In genomic region chr5:139378986-139379629, GRCm38 (mm10) we compare ENCODE assay signal across 8 mouse cellular contexts. TPM values are rescaled to one million over a fixed set of nuclear protein-coding genes. Genes with fewer than 3 reads are reported as not detected.
DNase-seq lines count a peak whose midpoint lies in the region; ATAC-seq and TF ChIP-seq lines count a peak whose summit lies in the region.

No protein-coding gene starts in this region.

- 46% methylated on average over 21 of the region's 21 CpGs for WGBS in hindbrain, embryonic 14.5 days
- 26% methylated on average over 21 of the region's 21 CpGs for WGBS in liver, adult 2 months
- WGBS in neural tube, embryonic 13.5 days: 59% methylated on average over 21 of the region's 21 CpGs

- peaks cover 10% of the 10 kb centered on the region; the same call in 1 of the 2 replicates for H3K79me2 ChIP-seq in liver, adult 2 months (ENCODE audit: control insufficient read depth, insufficient read depth, low read length)

- no peak for ATAC-seq in hindbrain, embryonic 14.5 days (ENCODE audit: low FRiP score)
- no peak for ATAC-seq in neural tube, embryonic 13.5 days (ENCODE audit: low read depth)

- peak overlapping the region; percentile 75 for H3K27ac ChIP-seq in hindbrain, embryonic 14.5 days
- H3K27ac ChIP-seq in liver, adult 2 months (replicated peaks; ENCODE audit: insufficient read depth, low read depth, low read length): peak overlapping the region; percentile 92
- peak overlapping the region; percentile 53 for H3K27ac ChIP-seq in neural tube, embryonic 13.5 days (replicated peaks)

- no peaks in the 10 kb centered on the region for H3K36me3 ChIP-seq in hindbrain, embryonic 14.5 days (replicated peaks; ENCODE audit: control insufficient read depth, insufficient read depth)
- no peaks in the 10 kb centered on the region for H3K36me3 ChIP-seq in liver, adult 2 months (ENCODE audit: control insufficient read depth, insufficient read depth, low read length)
- no peaks in the 10 kb centered on the region for H3K36me3 ChIP-seq in neural tube, embryonic 13.5 days

- H3K9me3 ChIP-seq in hindbrain, embryonic 14.5 days (ENCODE audit: control insufficient read depth, low read length): no peaks in the 10 kb centered on the region
- H3K9me3 ChIP-seq in neural tube, embryonic 13.5 days: no peaks in the 10 kb centered on the region

- no peaks in the 10 kb centered on the region for H3K27me3 ChIP-seq in hindbrain, embryonic 14.5 days (ENCODE audit: control insufficient read depth, insufficient read depth, low read length)
- H3K27me3 ChIP-seq in liver, adult 2 months (ENCODE audit: control insufficient read depth, insufficient read depth, low read length): no peaks in the 10 kb centered on the region
- no peaks in the 10 kb centered on the region for H3K27me3 ChIP-seq in neural tube, embryonic 13.5 days

- no peak for TF ChIP-seq CTCF in liver, adult 2 months (IDR thresholded peaks at IDR 0.05; ENCODE audit: low read depth, low read length)

- peaks cover 29% of the 10 kb centered on the region for H3K4me1 ChIP-seq in hindbrain, embryonic 14.5 days (replicated peaks; ENCODE audit: control insufficient read depth, insufficient read depth, low read length)
- H3K4me1 ChIP-seq in liver, adult 2 months (ENCODE audit: control insufficient read depth, insufficient read depth, low read length): peaks cover 47% of the 10 kb centered on the region
- peaks cover 52% of the 10 kb centered on the region for H3K4me1 ChIP-seq in neural tube, embryonic 13.5 days (replicated peaks)

- DNase-seq in 3134 (ENCODE audit: extremely low read depth, insufficient read length, low spot score): peak; percentile 91
- peak; percentile 36 for DNase-seq in R1 (ENCODE audit: low read depth, low spot score)
- peak; percentile 81 for DNase-seq in gastrocnemius, adult 18-20 months (ENCODE audit: low spot score)
- DNase-seq in hindbrain, embryonic 14.5 days (ENCODE audit: low spot score): no peak
- peak; percentile 92 for DNase-seq in liver, adult 2 months (ENCODE audit: extremely low read depth, low read depth, low spot score)
- no peak for DNase-seq in B cell, adult 2 months
- DNase-seq in layer of hippocampus, adult 8-10 months (ENCODE audit: low spot score in 2 of 2): no peak

- 0 out of 2 replicates have a peak overlapping the region, but pooled peaks have one; percentile 3 for H3K4me2 ChIP-seq in hindbrain, embryonic 14.5 days (replicated peaks)
- no peak overlapping the region for H3K4me2 ChIP-seq in neural tube, embryonic 13.5 days

- no peak overlapping the region for H3K4me3 ChIP-seq in hindbrain, embryonic 14.5 days (replicated peaks; ENCODE audit: low read length)
- H3K4me3 ChIP-seq in liver, adult 2 months (ENCODE audit: insufficient read depth, low read depth, low read length): no peak overlapping the region
- no peak overlapping the region for H3K4me3 ChIP-seq in neural tube, embryonic 13.5 days

- H3K9ac ChIP-seq in hindbrain, embryonic 14.5 days: no peak overlapping the region
- peak overlapping the region; percentile 25 for H3K9ac ChIP-seq in liver, adult 2 months (ENCODE audit: low read depth, low read length)
- H3K9ac ChIP-seq in neural tube, embryonic 13.5 days: no peak overlapping the region

- no peak for TF ChIP-seq POLR2A in liver, adult 2 months (IDR thresholded peaks at IDR 0.05; ENCODE audit: extremely low read depth, insufficient read depth, low read length)

RNA-seq across cellular contexts. Expression of gene Gpr146, which starts 1.6 kb away (rescaled TPM):
- total RNA-seq in gastrocnemius, adult 18-20 months (2021): 10 to 100 TPM; 21.8 to 28.9 TPM
- 1.4 and 2.7 TPM in 2 replicates for polyA plus RNA-seq in hindbrain, embryonic 14.5 days (2014; fragmentation: Nextera tagmentation; extraction: Ambion mirVana)
- total RNA-seq in liver, adult 2 months (2014; rRNA removed): 36.5 and 57.1 TPM in 2 replicates
- polyA plus RNA-seq in liver, adult 2 months (2012; rRNA removed): 43.5 and 70.7 TPM in 2 replicates
- polyA plus RNA-seq in neural tube, embryonic 13.5 days (2015; fragmentation: Nextera tagmentation; extraction: Ambion mirVana): 1.8 and 1.9 TPM in 2 replicates
- total RNA-seq in layer of hippocampus, adult 8-10 months (2022): 10 to 100 TPM; 12.2 to 14.8 (median 13.2) TPM

RNA-seq across cellular contexts. Expression of gene C130050O18Rik, which starts 26.0 kb away (rescaled TPM):
- under 1 TPM; 0.12 to 0.21 TPM for total RNA-seq in gastrocnemius, adult 18-20 months (2021)
- polyA plus RNA-seq in hindbrain, embryonic 14.5 days (2014; fragmentation: Nextera tagmentation; extraction: Ambion mirVana): 0.26 and 0.32 TPM in 2 replicates
- total RNA-seq in liver, adult 2 months (2014; rRNA removed): 0.18 and 0.54 TPM in 2 replicates
- 0.56 and 1.6 TPM in 2 replicates for polyA plus RNA-seq in liver, adult 2 months (2012; rRNA removed)
- 0.38 and 0.39 TPM in 2 replicates for polyA plus RNA-seq in neural tube, embryonic 13.5 days (2015; fragmentation: Nextera tagmentation; extraction: Ambion mirVana)
- 1 to 10 TPM in 2 of 4 experiments, under 1 TPM in 2; 0.54 to 1.2 (median 0.83) TPM for total RNA-seq in layer of hippocampus, adult 8-10 months (2022)

RNA-seq across cellular contexts. Expression of gene Cyp2w1, which starts 26.7 kb away (rescaled TPM):
- total RNA-seq in gastrocnemius, adult 18-20 months (2021): not detected
- polyA plus RNA-seq in hindbrain, embryonic 14.5 days (2014; fragmentation: Nextera tagmentation; extraction: Ambion mirVana): not detected in 2 replicates
- not detected in 2 replicates for total RNA-seq in liver, adult 2 months (2014; rRNA removed)
- not detected in 2 replicates for polyA plus RNA-seq in liver, adult 2 months (2012; rRNA removed)
- polyA plus RNA-seq in neural tube, embryonic 13.5 days (2015; fragmentation: Nextera tagmentation; extraction: Ambion mirVana): not detected in 2 replicates
- total RNA-seq in layer of hippocampus, adult 8-10 months (2022): not detected

RNA-seq across cellular contexts. Expression of gene Cox19, which starts 27.9 kb away (rescaled TPM):
- total RNA-seq in gastrocnemius, adult 18-20 months (2021): 10 to 100 TPM; 55.0 to 68.4 TPM
- 110 and 113 TPM in 2 replicates for polyA plus RNA-seq in hindbrain, embryonic 14.5 days (2014; fragmentation: Nextera tagmentation; extraction: Ambion mirVana)
- total RNA-seq in liver, adult 2 months (2014; rRNA removed): 23.6 and 25.2 TPM in 2 replicates
- 82.4 and 86.1 TPM in 2 replicates for polyA plus RNA-seq in liver, adult 2 months (2012; rRNA removed)
- polyA plus RNA-seq in neural tube, embryonic 13.5 days (2015; fragmentation: Nextera tagmentation; extraction: Ambion mirVana): 113 and 120 TPM in 2 replicates
- 10 to 100 TPM; 59.0 to 75.5 (median 67.5) TPM for total RNA-seq in layer of hippocampus, adult 8-10 months (2022)

RNA-seq across cellular contexts. Expression of gene Gper1, which starts 43.8 kb away (rescaled TPM):
- total RNA-seq in gastrocnemius, adult 18-20 months (2021): under 1 TPM; 0.59 to 0.82 TPM
- 7.5 TPM in 2 replicates for polyA plus RNA-seq in hindbrain, embryonic 14.5 days (2014; fragmentation: Nextera tagmentation; extraction: Ambion mirVana)
- total RNA-seq in liver, adult 2 months (2014; rRNA removed): 0.07 TPM in 1 of 2 replicates, not detected in the other
- 0.02 and 0.05 TPM in 2 replicates for polyA plus RNA-seq in liver, adult 2 months (2012; rRNA removed)
- 8.5 and 9.9 TPM in 2 replicates for polyA plus RNA-seq in neural tube, embryonic 13.5 days (2015; fragmentation: Nextera tagmentation; extraction: Ambion mirVana)
- 1 to 10 TPM; 3.4 to 5.1 (median 4.2) TPM for total RNA-seq in layer of hippocampus, adult 8-10 months (2022)

Comparison
In these comparisons a context has a peak if more than half of its experiments do, and no peak if none do; other contexts are left out.
1. DNase-seq: peak in 3134 (single experiment), R1 (single experiment), gastrocnemius, adult 18-20 months (single experiment) and liver, adult 2 months (single experiment); none in hindbrain, embryonic 14.5 days (single experiment), B cell, adult 2 months (0 of 2) and layer of hippocampus, adult 8-10 months (0 of 2).
2. Peak in every context shown above with its lines, with median percentiles within 50 percentile points of each other: H3K27ac ChIP-seq.